In the genomic region with DNA sequence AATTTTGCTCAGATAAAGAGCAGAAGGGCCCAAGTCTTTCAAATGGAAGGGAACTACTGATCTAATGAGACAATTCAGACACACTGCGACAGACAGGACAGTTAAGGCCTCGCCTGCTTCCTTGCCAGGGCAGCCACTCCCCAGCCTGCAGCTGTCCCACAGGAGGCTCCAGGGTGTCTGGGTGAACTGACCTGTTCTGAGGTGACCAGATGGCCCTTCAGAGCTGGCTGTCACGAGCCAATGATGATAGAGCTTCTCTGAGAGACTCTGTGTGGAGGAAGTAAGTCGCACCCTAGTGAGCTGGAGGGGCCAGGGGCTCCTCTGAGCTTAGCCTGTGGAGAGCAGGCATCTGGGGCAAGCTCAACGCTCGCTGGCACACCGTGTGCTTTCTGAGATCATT, we compare ENCODE assay signal across 18 mouse cellular contexts.
DNase-seq lines count a peak whose midpoint lies in the region; ATAC-seq and TF ChIP-seq lines count a peak whose summit lies in the region.
"Had no signal": no experiment of that assay in that cellular context is flagged by ENCODE, and none has a peak within 500 bp of the region (broad histone marks: within the 10 kb centered on the region; RNA-seq: fewer than 3 reads in every experiment).

No protein-coding gene starts in this region.

- no peak for DNase-seq in forebrain, embryonic 14.5 days (ENCODE audit: low spot score)
- no peak for DNase-seq in midbrain, embryonic 11.5 days (ENCODE audit: low spot score, missing footprints)
- DNase-seq in limb, embryonic 14.5 days (ENCODE audit: low spot score), result no peak
- DNase-seq in retina, embryonic 14.5 days (ENCODE audit: low spot score), result peak; percentile 23
- DNase-seq in thymus, postnatal 25 days, result no peak
- DNase-seq in spleen, postnatal 36 days (ENCODE audit: low spot score in 2 of 2), result no peak
- DNase-seq: adrenal gland, postnatal 10 days; cerebellum, adult 11 months; cerebellum, postnatal 36 days; heart, adult 18-20 months; kidney, adult 8-10 months; kidney, postnatal 36 days; layer of hippocampus, adult 9-11 months; lung, postnatal 14 days had no signal

- no peak for ATAC-seq in forebrain, embryonic 12.5 days (ENCODE audit: low FRiP score)
- ATAC-seq in forebrain, embryonic 14.5 days, result no peak
- no peak for ATAC-seq in midbrain, embryonic 12.5 days (ENCODE audit: low FRiP score, low read depth)
- no peak for ATAC-seq in midbrain, embryonic 11.5 days (ENCODE audit: low FRiP score)
- ATAC-seq in limb, embryonic 14.5 days (ENCODE audit: low FRiP score, low read depth), result no peak

- 0 out of 2 replicates have a peak, but pooled peaks cover 5% of the 10 kb centered on the region for H3K27me3 ChIP-seq in forebrain, embryonic 12.5 days
- no peaks in the 10 kb centered on the region for H3K27me3 ChIP-seq in forebrain, embryonic 14.5 days (replicated peaks; ENCODE audit: control insufficient read depth, insufficient read depth, low read length)
- H3K27me3 ChIP-seq in midbrain, embryonic 12.5 days, result no peaks in the 10 kb centered on the region
- no peaks in the 10 kb centered on the region for H3K27me3 ChIP-seq in midbrain, embryonic 11.5 days (ENCODE audit: control insufficient read depth, insufficient read depth, low read length)
- no peaks in the 10 kb centered on the region for H3K27me3 ChIP-seq in limb, embryonic 14.5 days (ENCODE audit: control insufficient read depth, insufficient read depth, low read length)
- H3K27me3 ChIP-seq: limb, embryonic 15.5 days had no signal

- no peak overlapping the region for H3K4me2 ChIP-seq in forebrain, embryonic 12.5 days
- H3K4me2 ChIP-seq in forebrain, embryonic 14.5 days (ENCODE audit: low read length), result no peak overlapping the region
- H3K4me2 ChIP-seq in midbrain, embryonic 12.5 days (replicated peaks), result no peak overlapping the region
- H3K4me2 ChIP-seq in midbrain, embryonic 11.5 days, result no peak overlapping the region
- H3K4me2 ChIP-seq in limb, embryonic 14.5 days (replicated peaks; ENCODE audit: low read depth, low read length, severe bottlenecking), result no peak overlapping the region
- H3K4me2 ChIP-seq: limb, embryonic 15.5 days had no signal

- no peaks in the 10 kb centered on the region for H3K36me3 ChIP-seq in forebrain, embryonic 12.5 days (replicated peaks)
- H3K36me3 ChIP-seq in forebrain, embryonic 14.5 days (ENCODE audit: control insufficient read depth, insufficient read depth, low read length), result no peaks in the 10 kb centered on the region
- H3K36me3 ChIP-seq in midbrain, embryonic 12.5 days, result no peaks in the 10 kb centered on the region
- H3K36me3 ChIP-seq in midbrain, embryonic 11.5 days (ENCODE audit: control insufficient read depth, insufficient read depth, low read length), result no peaks in the 10 kb centered on the region
- H3K36me3 ChIP-seq in limb, embryonic 14.5 days (ENCODE audit: control insufficient read depth, insufficient read depth, low read length), result no peaks in the 10 kb centered on the region
- H3K36me3 ChIP-seq: limb, embryonic 15.5 days had no signal

- peaks cover 9% of the 10 kb centered on the region for H3K9me3 ChIP-seq in forebrain, embryonic 12.5 days
- peaks cover 3% of the 10 kb centered on the region; the same call in 1 of the 2 replicates for H3K9me3 ChIP-seq in forebrain, embryonic 14.5 days (replicated peaks; ENCODE audit: control insufficient read depth, low read length)
- peaks cover 10% of the 10 kb centered on the region for H3K9me3 ChIP-seq in midbrain, embryonic 12.5 days
- no peaks in the 10 kb centered on the region; the same call in 1 of the 2 replicates for H3K9me3 ChIP-seq in midbrain, embryonic 11.5 days (ENCODE audit: control insufficient read depth, low read length)
- H3K9me3 ChIP-seq in limb, embryonic 14.5 days (ENCODE audit: control insufficient read depth, low read length), result 0 out of 2 replicates have a peak, but pooled peaks cover 6% of the 10 kb centered on the region
- H3K9me3 ChIP-seq: limb, embryonic 15.5 days had no signal

- peaks cover 22% of the 10 kb centered on the region for H3K4me1 ChIP-seq in forebrain, embryonic 12.5 days
- peaks cover 6% of the 10 kb centered on the region; the same call in 1 of the 2 replicates for H3K4me1 ChIP-seq in forebrain, embryonic 14.5 days (ENCODE audit: control insufficient read depth, insufficient read depth, low read length)
- H3K4me1 ChIP-seq in midbrain, embryonic 12.5 days, result peaks cover 21% of the 10 kb centered on the region
- H3K4me1 ChIP-seq in midbrain, embryonic 11.5 days (ENCODE audit: control insufficient read depth, insufficient read depth, low read length), result peaks cover 11% of the 10 kb centered on the region; the same call in 1 of the 2 replicates
- peaks cover 11% of the 10 kb centered on the region for H3K4me1 ChIP-seq in limb, embryonic 14.5 days (ENCODE audit: control insufficient read depth, insufficient read depth, low read length)
- H3K4me1 ChIP-seq: megakaryocyte, embryonic 14.5 days had no signal

- WGBS in forebrain, embryonic 12.5 days, result 50% methylated on average over 7 of the region's 7 CpGs
- 43% methylated on average over 7 of the region's 7 CpGs for WGBS in forebrain, embryonic 14.5 days
- 49% methylated on average over 7 of the region's 7 CpGs for WGBS in midbrain, embryonic 12.5 days
- WGBS in midbrain, embryonic 11.5 days, result 47% methylated on average over 7 of the region's 7 CpGs
- 16% methylated on average over 7 of the region's 7 CpGs for WGBS in limb, embryonic 14.5 days

- no peak overlapping the region for H3K9ac ChIP-seq in forebrain, embryonic 12.5 days
- no peak overlapping the region for H3K9ac ChIP-seq in forebrain, embryonic 14.5 days (ENCODE audit: low read length)
- H3K9ac ChIP-seq in midbrain, embryonic 12.5 days (replicated peaks), result no peak overlapping the region
- H3K9ac ChIP-seq in midbrain, embryonic 11.5 days (ENCODE audit: low read length), result no peak overlapping the region
- 0 out of 2 replicates have a peak overlapping the region, but pooled peaks have one; percentile 7 for H3K9ac ChIP-seq in limb, embryonic 14.5 days (ENCODE audit: low read depth, low read length, severe bottlenecking)
- H3K9ac ChIP-seq: limb, embryonic 15.5 days had no signal

- H3K4me3 ChIP-seq in forebrain, embryonic 12.5 days (replicated peaks), result no peak overlapping the region
- no peak overlapping the region for H3K4me3 ChIP-seq in forebrain, embryonic 14.5 days (ENCODE audit: low read depth, low read length)
- no peak overlapping the region for H3K4me3 ChIP-seq in midbrain, embryonic 12.5 days
- no peak overlapping the region for H3K4me3 ChIP-seq in midbrain, embryonic 11.5 days (ENCODE audit: low read depth, low read length)
- H3K4me3 ChIP-seq in limb, embryonic 14.5 days (replicated peaks; ENCODE audit: low read length), result no peak overlapping the region
- H3K4me3 ChIP-seq: limb, embryonic 15.5 days; megakaryocyte, embryonic 14.5 days had no signal

- H3K27ac ChIP-seq in forebrain, embryonic 12.5 days, result peak overlapping the region; percentile 50; the same call in 1 of the 2 replicates
- H3K27ac ChIP-seq in forebrain, embryonic 14.5 days (ENCODE audit: low read depth, low read length), result no peak overlapping the region
- 0 out of 2 replicates have a peak overlapping the region, but pooled peaks have one; percentile 22 for H3K27ac ChIP-seq in midbrain, embryonic 12.5 days (replicated peaks)
- no peak overlapping the region for H3K27ac ChIP-seq in midbrain, embryonic 11.5 days (ENCODE audit: low read depth, low read length)
- H3K27ac ChIP-seq in limb, embryonic 14.5 days (replicated peaks; ENCODE audit: low read depth, low read length), result no peak overlapping the region
- H3K27ac ChIP-seq: limb, embryonic 15.5 days had no signal

- TF ChIP-seq POLR2A in limb, embryonic 14.5 days (IDR thresholded peaks at IDR 0.05; ENCODE audit: borderline replicate concordance, extremely low read depth, insufficient read depth, insufficient read length), result no peak

Comparison
In these comparisons a context has a peak if more than half of its experiments do, and no peak if none do; other contexts are left out.
1. H3K27ac ChIP-seq: peak in forebrain, embryonic 12.5 days (single experiment) and midbrain, embryonic 12.5 days (single experiment); none in forebrain, embryonic 14.5 days (single experiment), midbrain, embryonic 11.5 days (single experiment) and limb, embryonic 14.5 days (single experiment).